Mouse (Mus musculus): Measurements from ENCODE around the gene Tgfb2.

The Tgfb2 gene

GRCm38 (mm10) chr1:186581114-186581513 lies 124.7 kb downstream of the Tgfb2 start:
- DNase-seq: no peak

GRCm38 (mm10) chr1:186577302-186577701 lies 128.5 kb downstream of the Tgfb2 start:
- DNase-seq: no peak

GRCm38 (mm10) chr1:186575629-186576028 lies 130.2 kb downstream of the Tgfb2 start:
- DNase-seq: no peak

GRCm38 (mm10) chr1:186575074-186575473 lies 130.7 kb downstream of the Tgfb2 start:
- DNase-seq: no peak
